Mouse (Mus musculus) forebrain, embryonic 15.5 days (tissue): Measurements from ENCODE around the gene H2afy2. TPM values are rescaled to one million over a fixed set of nuclear protein-coding genes. Genes with fewer than 3 reads are reported as not detected.

Experiments
- ATAC-seq: fragments of 200-750 bp; cut with Nextera tagmentation; replicated peaks from 2 replicates; pipeline ENCODE4 v1.8.0; 2017; ENCODE audit warnings: mild to moderate bottlenecking, moderate TSS enrichment, moderate library complexity
- H3K27ac ChIP-seq: fragments of 300-500 bp; sonication (generic); replicated peaks from 2 replicates; pipeline ENCODE4 v1.5.1; 2015; ENCODE audit warnings: mild to moderate bottlenecking, inconsistent platforms
- H3K27me3 ChIP-seq: fragments of 300-500 bp; sonication (generic); 2 replicates; pipeline ENCODE4 v1.6.1; 2015; ENCODE audit warnings: inconsistent platforms
- H3K36me3 ChIP-seq: fragments of 300-500 bp; sonication (generic); 2 replicates; pipeline ENCODE4 v1.6.1; 2015; ENCODE audit warnings: mild to moderate bottlenecking, inconsistent platforms
- H3K4me1 ChIP-seq: fragments of 300-500 bp; sonication (generic); 2 replicates; pipeline ENCODE4 v1.6.1; 2015; ENCODE audit warnings: inconsistent platforms
- H3K4me2 ChIP-seq: fragments of 300-500 bp; sonication (generic); replicated peaks from 2 replicates; pipeline ENCODE4 v1.6.1; 2015; ENCODE audit warnings: mild to moderate bottlenecking, inconsistent platforms
- H3K4me3 ChIP-seq: fragments of 300-500 bp; sonication (generic); 2 replicates; pipeline ENCODE4 v1.5.1; 2015; ENCODE audit warnings: mild to moderate bottlenecking, inconsistent platforms
- H3K9ac ChIP-seq: fragments of 300-500 bp; sonication (generic); replicated peaks from 2 replicates; pipeline ENCODE4 v1.6.1; 2015; ENCODE audit warnings: mild to moderate bottlenecking, inconsistent platforms
- H3K9me3 ChIP-seq: fragments of 300-500 bp; sonication (generic); 2 replicates; pipeline ENCODE4 v1.6.1; 2016; ENCODE audit warnings: inconsistent platforms
- whole genome bisulfite sequencing: fragments of 180-500 bp; shearing (Covaris S2); methylation state at CpG from one replicate; pipeline ENCODE4 v1.1.7; 2015; ENCODE audit warnings: mixed read lengths; 5-methylcytosine and 5-hydroxymethylcytosine counted together
- microRNA-seq: library from miRNA; unstranded; fragments of <30 nt; microRNA quantifications from one replicate; pipeline ENCODE4, GENCODE M21; 2016
- polyA plus RNA-seq: library from polyadenylated mRNA; unstranded; fragments of >200 nt; fragmentation: Nextera tagmentation; extraction: Ambion mirVana; gene quantifications from 2 replicates; pipeline ENCODE4 v1.2.1, GENCODE M21; 2015

Gene H2afy2
- polyA plus RNA-seq, 1 experiment from 2014 or later, result 312 TPM

GRCm38 (mm10) chr10:61695703-61696559, 88.0 kb downstream of the H2afy2 start:
- Histone ChIP-seq H3K27ac (peak overlapping the region; percentile 63), H3K4me2 (peak overlapping the region; percentile 100), H3K9ac (peak overlapping the region; percentile 56), H3K4me3 (peak overlapping the region; percentile 64), H3K27me3 (no peaks in the 10 kb centered on the region), H3K4me1 (peaks cover 18% of the 10 kb centered on the region), H3K9me3 (no peaks in the 10 kb centered on the region), H3K36me3 (peaks cover 21% of the 10 kb centered on the region)
- WGBS, result under 1% methylated on average over 97 of the region's 111 CpGs
- peak; percentile 1; the same call in 1 of the 2 replicates for ATAC-seq

DNA sequence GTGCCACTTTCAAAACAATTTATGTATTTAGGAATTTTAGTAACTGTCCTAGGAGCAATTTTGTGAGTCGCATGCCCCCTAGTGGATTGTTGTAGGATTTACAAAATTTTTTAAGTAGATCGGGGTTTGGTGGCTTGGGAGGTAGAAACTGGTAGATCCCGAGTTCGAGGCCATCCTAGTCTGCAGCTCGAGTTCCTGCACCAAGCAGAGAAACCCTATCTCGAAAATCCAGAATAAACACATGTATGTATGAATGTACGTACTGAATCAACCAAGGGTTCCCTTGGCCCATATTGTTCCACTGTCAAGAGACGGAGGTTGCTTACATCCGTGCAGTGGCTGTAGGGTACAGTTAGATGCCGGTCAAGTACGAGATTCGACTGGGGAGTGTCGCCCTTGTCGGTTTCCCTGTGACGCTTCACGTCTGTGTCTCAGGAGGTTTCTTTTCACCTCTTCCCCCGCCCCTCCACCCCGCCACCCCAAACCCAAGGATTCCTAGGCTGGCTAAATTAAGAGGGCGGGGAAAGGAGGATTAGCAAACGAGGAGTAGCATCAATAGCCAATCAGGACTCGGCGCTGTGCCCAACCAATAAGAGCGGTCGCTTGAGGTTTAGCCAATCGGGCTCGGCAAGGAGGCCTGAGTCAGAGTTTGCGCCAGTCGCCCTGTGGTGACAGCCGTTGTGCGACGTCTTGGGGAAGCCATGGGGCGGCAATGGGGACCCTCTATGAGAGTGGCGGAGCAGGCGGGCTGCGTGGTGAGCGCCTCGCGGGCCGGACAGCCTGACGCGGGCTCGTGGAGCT, 88.9 kb downstream of the H2afy2 start, which contains the start of gene Tysnd1:
TSS of gene Tysnd1 (plus strand) at position 645 of the 801 bp plus-strand sequence.
- WGBS, result under 1% methylated on average over 42 of the region's 42 CpGs
- Histone ChIP-seq H3K4me2 (peak within 1 kb of the TSS; percentile 100), H3K4me3 (peak within 1 kb of the TSS; percentile 64), H3K4me1 (peaks cover 18% of the 10 kb centered on the region), H3K27ac (peak within 1 kb of the TSS; percentile 75), H3K9ac (peak within 1 kb of the TSS; percentile 64), H3K27me3 (no peaks in the 10 kb centered on the region), H3K36me3 (peaks cover 30% of the 10 kb centered on the region), H3K9me3 (no peaks in the 10 kb centered on the region)
- ATAC-seq, result peak; percentile 98

GRCm38 (mm10) chr10:61693563-61693962, 90.4 kb downstream of the H2afy2 start:
- no peak overlapping the region for H3K27ac ChIP-seq
- 77% methylated on average over 4 of the region's 4 CpGs for WGBS
- H3K4me3 ChIP-seq, result no peak overlapping the region
- H3K9me3 ChIP-seq, result no peaks in the 10 kb centered on the region
- H3K4me2 ChIP-seq, result no peak overlapping the region
- H3K27me3 ChIP-seq, result no peaks in the 10 kb centered on the region
- H3K4me1 ChIP-seq, result peaks cover 18% of the 10 kb centered on the region
- ATAC-seq, result no peak
- no peak overlapping the region for H3K9ac ChIP-seq
- H3K36me3 ChIP-seq, result peaks cover 43% of the 10 kb centered on the region

DNA sequence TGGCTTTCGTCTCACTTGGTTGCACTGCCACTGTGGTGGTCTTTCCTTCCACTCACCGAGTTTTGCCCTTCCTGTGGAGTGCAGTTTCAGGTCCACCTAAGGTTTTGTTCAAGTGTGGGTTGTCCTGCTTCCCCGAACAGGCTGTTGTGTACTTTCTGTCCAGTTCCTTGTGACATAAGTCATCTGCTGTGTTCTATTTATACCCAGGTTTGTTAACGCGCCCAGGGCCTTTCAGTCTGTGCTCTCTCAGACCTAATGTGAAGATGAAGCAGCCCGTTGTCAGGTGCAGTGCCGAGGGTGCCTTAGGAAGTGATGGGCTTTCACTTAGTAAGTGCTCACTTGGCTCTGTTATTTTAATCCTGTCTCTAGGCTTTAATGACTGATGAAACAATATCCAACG, 94.5 kb downstream of the H2afy2 start:
- peaks cover 80% of the 10 kb centered on the region for H3K36me3 ChIP-seq
- WGBS, result 91% methylated on average over 8 of the region's 8 CpGs
- no peaks in the 10 kb centered on the region for H3K9me3 ChIP-seq
- ATAC-seq, result no peak
- H3K4me3 ChIP-seq, result no peak overlapping the region
- no peak overlapping the region for H3K4me2 ChIP-seq
- no peaks in the 10 kb centered on the region for H3K4me1 ChIP-seq
- no peaks in the 10 kb centered on the region for H3K27me3 ChIP-seq
- H3K27ac ChIP-seq, result no peak overlapping the region
- H3K9ac ChIP-seq, result no peak overlapping the region

Small RNAs within 50 kb of the gene (microRNA-seq; reads per million reads assigned to microRNA genes)
- not detected for gene Mir5108

Other genes with a start within 250 kb of the H2afy2 start
- gene Npffr1, start 188.7 kb downstream of the H2afy2 start, polyA plus RNA-seq, result 0.54 and 0.64 TPM in 2 replicates
- gene Ppa1, start 135.6 kb downstream of the H2afy2 start, polyA plus RNA-seq, result 243 and 249 TPM in 2 replicates
- 213 and 219 TPM in 2 replicates for gene Sar1a, start 103.8 kb downstream of the H2afy2 start, polyA plus RNA-seq
- 28.2 and 32.7 TPM in 2 replicates for gene Tysnd1, start 88.6 kb downstream of the H2afy2 start, polyA plus RNA-seq
- gene Aifm2, start 68.9 kb downstream of the H2afy2 start, polyA plus RNA-seq, result 5.2 and 6.7 TPM in 2 replicates
- 0.78 and 1.1 TPM in 2 replicates for gene Col13a1, start 195.0 kb upstream of the H2afy2 start, polyA plus RNA-seq